Mouse (Mus musculus) adrenal gland, postnatal 10 days (tissue): ENCODE measurements around the gene Hcar2. TPM values are rescaled to one million over a fixed set of nuclear protein-coding genes. Genes with fewer than 3 reads are reported as not detected.

Experiments used
- total RNA-seq, 2 experiments: library from RNA; stranded (reverse); gene quantifications; 2 replicates each; pipeline ENCODE4 v1.2.3; 2021

Gene Hcar2
- total RNA-seq, 2 experiments from 2014 or later = 1.4 to 2.3 TPM

Other genes starting within 250 kb of the Hcar2 start
- gene Clip1, start 180.9 kb downstream of the Hcar2 start, total RNA-seq = 10 to 100 TPM; 45.8 to 60.2 TPM
- gene Zcchc8, start 144.4 kb downstream of the Hcar2 start, total RNA-seq = 10 to 100 TPM; 39.7 to 54.2 TPM
- gene Rsrc2, start 116.1 kb downstream of the Hcar2 start, total RNA-seq = 10 to 100 TPM; 63.7 to 76.4 TPM
- gene Kntc1, start 115.8 kb downstream of the Hcar2 start, total RNA-seq = 10 to 100 TPM in 1 of 2 experiments, 1 to 10 TPM in 1; 8.0 to 12.9 TPM
- gene Hcar1, start 14.5 kb upstream of the Hcar2 start, total RNA-seq = 10 to 100 TPM in 1 of 2 experiments, 1 to 10 TPM in 1; 8.1 to 17.5 TPM
- 10 to 100 TPM; 68.0 to 74.5 TPM for gene Denr, start 41.7 kb upstream of the Hcar2 start, total RNA-seq
- gene Gm43518, start 61.9 kb upstream of the Hcar2 start, total RNA-seq = not detected
- 1 to 10 TPM; 3.2 to 7.6 TPM for gene Ccdc62, start 65.2 kb upstream of the Hcar2 start, total RNA-seq
- 10 to 100 TPM; 18.2 to 22.5 TPM for gene Hip1r, start 108.1 kb upstream of the Hcar2 start, total RNA-seq
- 10 to 100 TPM; 41.1 to 58.1 TPM for gene Vps37b, start 166.8 kb upstream of the Hcar2 start, total RNA-seq
- gene Abcb9, start 230.3 kb upstream of the Hcar2 start, total RNA-seq = 10 to 100 TPM in 1 of 2 experiments, 1 to 10 TPM in 1; 9.9 to 13.4 TPM
- gene Ogfod2, start 246.8 kb upstream of the Hcar2 start, total RNA-seq = 10 to 100 TPM; 31.1 to 36.6 TPM